Mouse (Mus musculus) testis, postnatal 10 days (tissue): ENCODE results near the gene Acacb.

ENCODE experiments used
- DNase-seq: peaks from one replicate; pipeline ENCODE4 v3.0.0; 2021; ENCODE audit warnings: low spot score

Gene Acacb

DNA sequence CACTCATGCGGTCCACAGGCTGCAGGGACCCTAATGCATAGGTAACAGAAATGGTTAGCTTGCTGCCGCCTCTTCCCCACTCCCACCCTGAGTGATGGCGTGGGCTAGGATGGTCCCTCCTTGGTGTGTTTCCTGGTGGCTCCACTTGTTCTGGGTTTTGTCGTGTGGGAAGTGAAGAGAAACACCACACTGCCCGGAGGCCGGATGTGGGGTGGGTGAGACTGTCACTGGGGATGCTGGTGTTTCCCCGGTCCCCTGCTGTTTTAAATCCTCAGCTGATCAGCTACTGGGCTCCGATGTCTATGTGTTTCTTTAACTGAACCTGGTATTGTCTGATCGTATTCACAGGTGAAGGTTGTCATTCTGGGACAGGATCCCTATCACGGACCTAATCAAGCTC lies 10.8 kb upstream of the Acacb start:
- DNase-seq = no peak

DNA sequence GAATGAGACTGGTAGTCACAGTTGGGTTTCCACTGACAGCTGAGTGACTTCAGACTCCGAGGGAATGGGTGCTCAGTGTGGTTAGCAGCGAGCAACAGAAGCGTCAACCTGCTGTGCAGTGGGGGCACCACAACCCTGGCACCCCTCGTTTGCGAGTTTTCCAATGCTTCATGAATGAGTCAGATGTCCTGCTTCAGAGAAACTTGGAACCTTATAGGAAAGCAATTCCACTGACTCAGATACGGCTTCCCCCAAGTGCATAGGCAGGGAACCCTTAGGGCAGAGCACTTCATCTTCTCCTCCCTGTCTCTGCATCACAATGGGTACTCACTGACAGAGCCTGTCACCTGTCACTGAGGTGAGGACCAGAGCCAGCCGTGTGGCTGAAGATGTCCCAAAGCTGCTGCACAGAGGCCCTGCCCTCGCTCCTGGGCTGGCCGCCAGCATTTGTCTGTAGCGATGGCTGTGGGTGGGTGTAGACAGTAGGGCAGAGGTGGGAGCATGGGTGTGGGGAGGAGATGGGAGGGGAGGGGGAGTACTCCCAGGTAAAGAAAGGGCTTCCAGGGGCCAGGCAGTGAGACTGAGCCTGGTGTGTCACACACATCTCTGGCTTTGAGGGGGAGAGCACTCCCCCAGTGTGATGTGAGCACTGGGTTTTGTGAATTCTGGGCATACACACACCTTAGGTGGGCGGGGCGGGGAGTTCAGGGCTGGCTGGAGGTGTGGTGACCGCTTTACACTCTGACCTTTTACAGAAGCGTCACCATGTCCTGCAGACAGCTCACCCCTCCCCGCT lies 8.7 kb upstream of the Acacb start:
- DNase-seq = peak; percentile 70

DNA sequence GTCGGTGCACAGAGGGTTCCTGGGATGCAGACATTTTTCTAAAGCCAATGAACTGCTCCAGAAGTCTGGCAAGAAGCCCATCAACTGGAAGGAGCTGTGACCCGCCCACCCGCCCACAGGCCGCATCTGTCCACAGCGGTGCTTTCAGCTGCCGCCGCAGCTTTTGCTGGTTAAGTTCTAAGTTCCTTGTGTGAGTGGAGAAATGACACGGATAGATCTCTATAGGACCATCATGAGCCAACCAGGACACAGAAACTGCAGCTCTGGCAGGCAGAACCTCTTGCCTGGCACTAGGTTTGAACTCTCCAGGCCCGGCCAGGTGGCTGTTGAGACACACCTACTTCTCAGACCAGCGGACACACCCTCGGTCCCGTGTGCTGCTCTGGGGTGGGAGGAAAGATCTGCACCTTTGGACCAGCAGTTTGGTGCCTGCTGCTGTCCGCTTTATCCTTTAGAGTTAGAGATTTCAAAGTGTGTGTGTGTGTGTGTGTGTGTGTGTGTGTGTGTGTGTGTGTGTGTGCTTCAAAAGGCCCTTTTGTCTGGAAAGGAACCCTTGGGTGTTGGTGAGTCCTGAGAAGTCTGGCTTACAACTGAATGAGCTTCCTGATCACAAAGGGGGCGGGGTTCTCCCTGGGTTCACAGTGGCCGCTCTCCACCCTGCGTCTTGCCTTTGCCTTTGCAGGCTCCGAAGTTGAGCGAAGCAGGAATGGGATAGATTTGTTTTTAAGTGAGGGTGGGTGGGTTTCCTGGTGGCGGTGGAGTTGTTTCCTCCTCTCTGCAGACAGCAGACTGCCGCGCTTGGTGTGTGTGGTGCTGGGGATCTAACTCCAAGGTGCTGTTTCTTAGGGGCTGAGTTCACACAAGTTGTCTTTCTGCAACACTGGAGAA lies 7.8 kb upstream of the Acacb start:
- peak; percentile 64 for DNase-seq

GRCm38 (mm10) chr5:114139175-114139574 lies 7.2 kb upstream of the Acacb start:
- peak; percentile 90 for DNase-seq

- DNase-seq = no peak
These were observed 973 bp downstream of the Acacb start for GRCm38 (mm10) chr5:114147043-114147972.

DNA sequence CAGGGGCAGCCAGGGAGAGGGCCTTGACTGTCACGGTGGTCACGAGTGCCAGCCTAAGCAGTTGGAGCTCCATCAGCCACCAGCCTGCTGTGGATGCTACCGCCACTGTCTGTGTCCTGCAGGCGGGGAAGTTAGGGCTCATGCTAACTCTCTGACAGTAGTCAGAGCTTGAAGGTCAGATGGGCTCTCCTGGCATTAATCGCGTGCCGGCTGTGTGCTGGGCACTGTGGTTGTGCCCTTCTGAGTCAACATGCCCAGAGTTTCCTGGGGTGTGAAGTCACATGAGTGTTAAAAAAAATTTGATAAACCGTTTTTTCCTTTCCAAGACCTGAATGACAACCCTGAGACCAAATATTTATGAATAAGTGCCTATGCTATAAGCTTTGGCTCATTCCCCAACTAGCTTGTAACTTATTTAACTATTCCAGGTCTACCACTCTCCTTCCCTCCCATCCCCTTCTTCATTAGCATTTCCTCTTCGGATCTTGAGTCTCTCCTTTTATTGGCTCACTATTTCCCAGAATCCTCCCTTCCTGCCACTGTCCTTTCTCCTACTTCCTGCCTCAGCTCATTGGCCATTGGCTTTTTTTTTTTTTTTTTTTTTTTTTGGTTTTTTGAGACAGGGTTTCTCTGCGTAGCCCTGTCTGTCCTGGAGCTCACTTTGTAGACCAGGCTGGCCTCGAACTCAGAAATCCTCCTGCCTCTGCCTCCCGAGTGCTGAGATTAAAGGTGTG lies 6.2 kb downstream of the Acacb start:
- DNase-seq = no peak

GRCm38 (mm10) chr5:114153490-114153889 lies 7.2 kb downstream of the Acacb start:
- DNase-seq = no peak

- no peak for DNase-seq
These were observed 8.4 kb downstream of the Acacb start for GRCm38 (mm10) chr5:114154765-114155164.

- DNase-seq = no peak
These were observed 9.0 kb downstream of the Acacb start for GRCm38 (mm10) chr5:114155168-114155933.

- DNase-seq = no peak
These were observed 10.9 kb downstream of the Acacb start for GRCm38 (mm10) chr5:114157236-114157635.

DNA sequence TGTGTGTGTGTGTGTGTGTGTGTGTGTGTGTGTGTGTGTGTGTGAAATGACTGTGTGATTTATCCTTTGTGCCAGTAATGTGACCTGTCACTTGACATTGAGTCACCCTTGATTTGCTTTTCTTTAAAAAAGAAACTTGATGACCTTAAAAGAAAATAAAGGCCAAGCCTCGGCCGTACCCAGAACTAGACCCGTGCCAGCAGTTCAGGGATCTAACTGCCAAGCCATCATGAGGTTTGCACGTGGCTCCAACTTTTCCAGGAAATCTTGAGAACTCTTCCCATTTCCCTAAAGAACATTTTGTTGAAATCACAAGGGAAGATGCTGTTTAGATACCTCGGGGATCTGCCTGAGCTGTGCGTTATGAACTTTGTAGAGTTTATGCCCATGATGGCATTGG lies 15.1 kb downstream of the Acacb start:
- no peak for DNase-seq

DNA sequence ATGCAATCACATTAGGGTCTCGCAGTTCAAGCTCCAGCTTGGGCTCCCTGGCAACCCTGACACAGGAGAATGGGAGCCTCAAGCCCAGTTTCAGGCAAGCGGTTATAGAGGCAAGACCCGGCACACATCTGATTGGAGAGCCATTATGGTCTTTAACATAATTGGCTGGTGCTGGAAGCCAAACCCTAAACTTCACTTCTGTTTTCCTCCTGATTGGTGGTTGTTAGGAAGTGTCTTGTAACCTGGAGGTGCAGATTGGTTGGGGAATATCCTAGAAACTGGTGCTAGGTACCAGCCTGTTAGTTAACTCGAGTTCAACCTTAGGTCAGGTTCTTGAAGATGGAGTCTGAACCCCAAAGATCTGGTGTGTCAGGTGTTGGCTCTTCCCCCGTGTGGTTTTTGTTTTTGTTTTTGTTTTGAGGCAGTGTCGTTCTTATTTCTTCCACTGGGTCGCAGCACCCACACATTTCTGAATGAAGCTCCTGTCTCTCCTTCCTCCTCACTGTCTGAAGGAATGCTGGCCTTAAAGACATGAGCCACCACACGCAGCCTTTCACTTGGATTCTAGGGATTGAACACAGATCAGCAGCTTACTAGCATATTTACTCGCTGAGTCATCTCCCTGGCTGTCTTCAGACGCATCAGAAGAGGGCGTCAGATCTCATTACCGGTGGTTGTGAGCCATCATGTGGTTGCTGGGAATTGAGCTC lies 15.9 kb downstream of the Acacb start:
- no peak for DNase-seq

- no peak for DNase-seq
These were observed 16.9 kb downstream of the Acacb start for GRCm38 (mm10) chr5:114163117-114163696.

DNA sequence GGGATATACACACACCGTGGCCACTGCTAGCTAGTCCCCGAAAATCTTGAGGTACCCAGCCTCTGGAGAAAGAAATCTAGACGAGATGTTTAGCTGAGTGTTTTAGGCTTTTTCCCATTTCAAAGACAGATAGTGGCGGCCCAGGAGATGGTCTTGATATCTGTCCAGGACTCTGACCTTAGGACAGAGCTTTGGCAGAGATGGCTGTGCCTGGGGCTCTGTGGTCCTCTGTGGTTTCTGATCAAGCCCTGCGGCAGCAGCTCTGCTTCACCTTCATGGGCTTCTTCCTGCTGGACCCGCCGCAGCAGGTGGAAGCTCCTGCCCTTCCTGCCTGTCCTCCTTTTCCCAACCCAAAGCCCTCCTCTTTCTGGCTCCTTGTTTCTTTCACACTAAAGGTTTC lies 24.0 kb downstream of the Acacb start:
- no peak for DNase-seq

DNA sequence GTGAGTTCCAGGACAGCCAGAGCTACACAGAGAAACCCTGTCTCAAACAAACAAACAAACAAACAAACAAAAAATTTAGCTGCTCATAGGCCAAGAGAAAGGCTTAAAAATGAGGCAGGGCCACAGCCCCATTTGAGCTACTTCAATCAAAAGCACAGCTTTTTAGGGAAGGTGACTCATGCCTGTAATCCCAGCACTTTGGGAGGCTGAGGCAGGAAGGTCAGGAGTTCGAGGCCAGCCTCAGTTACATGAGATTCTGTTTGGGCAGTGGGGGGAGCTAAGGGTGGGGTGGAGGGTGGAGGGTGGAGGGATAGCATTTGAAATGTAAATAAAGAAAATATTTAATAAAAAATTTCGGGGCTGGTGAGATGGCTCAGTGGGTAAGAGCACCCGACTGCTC lies 26.6 kb downstream of the Acacb start:
- DNase-seq = no peak

- no peak for DNase-seq
These were observed 27.1 kb downstream of the Acacb start for GRCm38 (mm10) chr5:114173458-114173857.

DNA sequence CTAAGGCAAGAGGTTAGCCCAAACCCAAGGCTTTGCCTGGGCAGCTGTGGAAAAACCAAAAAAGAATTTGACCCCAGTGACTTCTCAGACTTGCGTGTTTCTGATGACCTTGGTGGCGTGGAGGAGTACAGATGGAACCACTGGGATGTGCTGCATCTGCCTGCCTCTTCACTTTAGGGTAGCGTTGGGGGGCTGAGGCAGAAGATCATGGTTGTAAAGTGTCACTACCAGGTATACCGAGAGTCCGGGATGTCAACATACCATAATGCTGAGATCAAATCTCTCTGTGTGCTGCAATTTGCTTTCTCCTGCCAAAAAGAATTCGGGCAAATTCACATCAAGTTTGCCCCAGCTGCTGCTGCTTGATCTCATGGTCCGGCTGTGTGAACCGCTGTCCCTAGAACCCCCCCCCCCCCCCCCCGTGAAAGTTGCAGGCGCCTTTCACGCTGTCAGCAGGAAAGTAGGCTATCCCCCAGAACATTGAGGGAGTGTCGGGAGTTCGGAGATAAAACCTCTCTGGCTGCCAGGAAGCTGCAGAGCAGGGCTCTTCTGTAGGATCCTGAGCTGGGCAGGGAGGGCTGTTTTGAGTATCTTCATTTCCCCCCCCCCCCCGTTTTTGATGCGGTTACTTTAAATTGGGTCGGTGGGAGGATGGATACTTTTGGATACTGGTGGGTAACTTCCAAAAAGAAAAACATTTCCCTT lies 27.7 kb downstream of the Acacb start:
- DNase-seq = no peak

DNA sequence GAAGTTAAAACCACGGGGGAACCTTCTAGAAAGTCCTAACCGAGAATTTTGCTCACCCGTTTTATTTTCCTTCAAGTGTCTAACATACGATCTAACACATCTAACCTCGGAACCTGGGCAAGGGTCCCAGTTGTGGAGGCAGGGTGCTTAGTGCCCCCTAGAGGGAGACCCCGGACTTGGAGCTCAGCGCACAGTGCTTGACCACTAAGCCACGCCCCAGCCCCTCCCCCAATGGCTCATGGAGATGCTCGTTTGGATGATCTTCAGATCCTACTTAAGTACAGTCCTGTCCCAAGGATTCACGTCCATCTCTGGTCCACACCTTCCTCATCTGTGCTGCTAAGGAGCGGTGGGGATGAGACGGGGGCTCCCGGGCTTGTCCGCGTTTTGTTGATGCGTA lies 28.3 kb downstream of the Acacb start:
- peak; percentile 91 for DNase-seq

- DNase-seq = peak; percentile 100
These were observed 29.3 kb downstream of the Acacb start for GRCm38 (mm10) chr5:114175596-114176171.
